Mouse (Mus musculus) liver, embryonic 14.5 days (tissue): ENCODE measurements around the gene H2-M5. TPM values are rescaled to one million over a fixed set of nuclear protein-coding genes. Genes with fewer than 3 reads are reported as not detected.
A peak's percentile ranks its signal among the peaks of the same experiment; 100 is the strongest.

Source experiments
- ATAC-seq: fragments of 200-750 bp; cut with Nextera tagmentation; 2 replicates; pipeline ENCODE4 v1.8.0; 2017; ENCODE audit warnings: moderate number of reproducible peaks, mild to moderate bottlenecking, moderate library complexity; ENCODE audit not compliant: insufficient read depth
- DNase-seq, 3 experiments: peaks; one replicate each; pipeline ENCODE4 v3.0.0-alpha.2; 2012 to 2013; ENCODE audit warnings: low read depth in 3 of 3, low spot score in 3 of 3
- H3K27ac ChIP-seq: fragments of 300-500 bp; sonication (generic); 2 replicates; pipeline ENCODE4 v1.5.1; 2014; ENCODE audit warnings: moderate library complexity, mild to moderate bottlenecking, control low read depth, inconsistent platforms
- H3K27me3 ChIP-seq: fragments of 300-500 bp; sonication (generic); 2 replicates; pipeline ENCODE4 v1.6.1; 2014; ENCODE audit warnings: mild to moderate bottlenecking, low read length, moderate library complexity; ENCODE audit not compliant: control insufficient read depth, insufficient read depth
- H3K36me3 ChIP-seq: fragments of 300-500 bp; sonication (generic); replicated peaks from 2 replicates; pipeline ENCODE4 v1.6.1; 2014; ENCODE audit warnings: low read depth; ENCODE audit not compliant: control insufficient read depth, insufficient read depth
- H3K4me1 ChIP-seq, 2 experiments: fragments of 200-500 bp in 1 of 2; fragments of 300-500 bp in 1 of 2; sonication (generic) in 1 of 2; replicated peaks; 2 replicates each; pipeline ENCODE4 v1.6.1; 2012 to 2014; ENCODE audit warnings: antibody characterized with exemption in 1 of 2, inconsistent platforms in 1 of 2, low read length in 1 of 2; ENCODE audit not compliant: control insufficient read depth in 2 of 2, insufficient read depth in 2 of 2
- H3K4me2 ChIP-seq: fragments of 300-500 bp; sonication (generic); 2 replicates; pipeline ENCODE4 v1.6.1; 2014; ENCODE audit warnings: low read depth, mild to moderate bottlenecking, control low read depth, moderate library complexity
- H3K4me3 ChIP-seq, 2 experiments: fragments of 200-500 bp in 1 of 2; fragments of 300-500 bp in 1 of 2; sonication (generic) in 1 of 2; 2 replicates each; pipeline ENCODE4 v1.5.1; 2012 to 2014; ENCODE audit warnings: low read depth in 2 of 2, low read length in 2 of 2, mild to moderate bottlenecking in 2 of 2, control low read depth in 1 of 2, inconsistent platforms in 1 of 2, moderate library complexity in 1 of 2; ENCODE audit not compliant: insufficient read depth in 1 of 2
- H3K9ac ChIP-seq: fragments of 300-500 bp; sonication (generic); replicated peaks from 2 replicates; pipeline ENCODE4 v1.6.1; 2014; ENCODE audit warnings: mild to moderate bottlenecking, control low read depth, moderate library complexity
- H3K9me3 ChIP-seq: fragments of 300-500 bp; sonication (generic); 2 replicates; pipeline ENCODE4 v1.6.1; 2016; ENCODE audit warnings: low read length, mixed read lengths; ENCODE audit not compliant: control insufficient read depth
- CTCF ChIP-seq: IDR thresholded peaks from 2 replicates; pipeline ENCODE4 v1.5.1; 2016; ENCODE audit warnings: antibody characterized with exemption, low read depth, control low read depth
- EP300 ChIP-seq: IDR thresholded peaks from 2 replicates; pipeline ENCODE4 v1.6.1; 2016; ENCODE audit warnings: antibody characterized with exemption, low read depth
- whole genome bisulfite sequencing: fragments of 180-500 bp; shearing (Covaris S2); extraction: QIAGEN DNeasy Blood & Tissue Kit; methylation state at CpG from one replicate; pipeline ENCODE4 v1.1.7; 2014; ENCODE audit not compliant: insufficient replicate concordance; 5-methylcytosine and 5-hydroxymethylcytosine counted together
- polyA plus RNA-seq, 2 experiments: library from polyadenylated mRNA; depleted of rRNA in 1 of 2; stranded (reverse) in 1 of 2; unstranded in 1 of 2; fragments of >200 nt; fragmentation: Nextera tagmentation in 1 of 2; extraction: Ambion mirVana in 1 of 2; gene quantifications; 2 replicates each; pipeline versions ENCODE4 v1.2.1 to v1.2.3; 2012 to 2014

Gene H2-M5
- polyA plus RNA-seq, 2 experiments: 0.03 TPM; not detected in 1

DNA sequence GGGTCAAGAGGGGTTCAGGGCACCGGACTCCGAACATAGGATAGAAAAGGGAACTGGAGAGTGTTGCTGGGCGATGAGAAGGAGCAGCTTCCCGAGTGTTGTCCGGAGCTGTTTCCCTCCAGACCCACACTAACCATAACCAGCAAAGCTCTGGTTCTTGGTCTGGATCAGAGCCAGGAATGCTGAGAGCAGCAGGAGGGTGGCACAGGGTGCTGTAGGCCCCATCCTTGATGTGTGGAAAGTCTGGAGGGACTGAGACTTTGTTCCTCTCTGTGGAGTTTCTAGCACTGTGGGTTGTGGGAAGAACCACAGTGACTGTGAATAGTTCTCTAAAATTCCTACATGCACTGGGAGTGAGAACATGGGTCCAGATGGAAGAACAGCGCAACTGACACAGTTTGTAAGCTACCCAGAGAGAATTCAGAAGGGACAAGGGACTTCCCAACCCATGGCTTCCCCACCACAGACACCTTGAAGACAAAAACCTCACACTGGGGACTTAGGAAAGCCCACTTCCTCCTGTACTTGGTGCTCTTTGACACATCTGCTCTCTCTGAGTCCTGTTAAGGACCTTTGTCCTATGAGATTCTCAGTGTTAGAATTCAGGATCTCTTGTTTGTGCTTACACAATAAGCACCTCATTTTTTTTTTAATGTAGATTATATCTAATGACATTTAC, 18.0 kb downstream of the H2-M5 start:
- H3K27me3 ChIP-seq: no peaks in the 10 kb centered on the region
- TF ChIP-seq EP300: no peak
- WGBS: 54% methylated on average over 6 of the region's 6 CpGs

DNA sequence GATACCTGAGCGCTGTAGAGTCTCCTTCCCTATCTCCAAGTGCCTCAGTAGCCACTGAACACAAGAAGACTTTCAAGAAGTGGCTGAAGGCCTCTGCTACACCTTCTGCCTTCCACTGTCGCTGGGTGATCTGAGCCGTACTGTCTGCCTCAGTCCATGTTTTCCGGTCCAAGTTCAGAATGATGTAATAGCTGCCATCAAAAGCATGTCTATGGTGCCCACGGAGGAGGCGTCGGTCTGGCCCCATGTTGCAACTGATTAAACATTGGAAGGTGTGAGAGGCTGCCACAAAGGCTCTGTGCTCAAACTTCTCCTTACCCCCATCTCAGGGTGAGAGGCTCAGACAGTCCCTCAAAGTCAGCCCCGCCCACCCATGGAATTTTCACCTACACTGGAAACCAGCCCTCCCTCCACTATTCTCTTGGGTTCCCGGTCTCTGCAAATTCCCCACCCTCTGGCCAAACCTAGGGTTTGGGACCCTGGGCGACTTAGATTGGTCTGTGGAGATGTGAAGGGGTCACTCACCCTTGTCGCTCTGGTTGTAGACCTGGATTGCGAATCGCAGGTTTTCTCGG, 18.9 kb downstream of the H2-M5 start:
- Histone ChIP-seq H3K27ac (no peak overlapping the region), H3K9ac (no peak overlapping the region), H3K9me3 (no peaks in the 10 kb centered on the region), H3K36me3 (no peaks in the 10 kb centered on the region), H3K4me3 (no peak overlapping the region), H3K27me3 (no peaks in the 10 kb centered on the region), H3K4me1 (no peaks in the 10 kb centered on the region; a peak in 1 of 4 replicates), H3K4me2 (no peak overlapping the region)
- TF ChIP-seq CTCF: no peak
- no peak for TF ChIP-seq EP300
- DNase-seq: no peak
- WGBS: 62% methylated on average over 14 of the region's 14 CpGs
- ATAC-seq: peak; percentile 26; the same call in 1 of the 2 replicates

More for the DNA sequence above, 18.0 kb downstream of the H2-M5 start:
- H3K4me1 ChIP-seq: no peaks in the 10 kb centered on the region; a peak in 1 of 4 replicates
- no peak overlapping the region for H3K4me3 ChIP-seq
- H3K36me3 ChIP-seq: no peaks in the 10 kb centered on the region
- no peak for DNase-seq
- no peaks in the 10 kb centered on the region for H3K9me3 ChIP-seq
- no peak overlapping the region for H3K9ac ChIP-seq
- no peak overlapping the region for H3K4me2 ChIP-seq
- ATAC-seq: no peak
- H3K27ac ChIP-seq: no peak overlapping the region

DNA sequence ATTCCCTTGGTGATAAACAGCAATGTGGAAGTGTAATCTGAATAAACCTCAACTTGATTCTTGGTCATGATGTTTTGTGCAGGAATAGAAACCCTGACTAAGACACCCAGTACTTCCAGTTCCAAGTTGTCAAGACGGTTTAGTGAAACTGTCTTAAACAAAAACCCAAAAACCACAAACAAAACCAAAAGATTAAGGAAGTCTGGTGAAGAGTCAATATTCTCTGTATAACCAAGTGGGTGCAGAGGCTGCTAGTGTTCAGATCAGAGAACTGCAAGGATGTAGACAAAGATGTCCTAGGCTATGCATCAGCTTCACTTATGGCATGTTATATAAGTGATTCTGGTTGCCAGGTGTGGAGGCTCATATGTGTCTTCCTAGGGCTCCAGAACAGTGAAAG, 22.5 kb downstream of the H2-M5 start:
- 9% methylated on average over 1 of the region's 1 CpGs for WGBS
- no peak for TF ChIP-seq CTCF
- TF ChIP-seq EP300: no peak
- H3K27me3 ChIP-seq: no peaks in the 10 kb centered on the region
- no peaks in the 10 kb centered on the region for H3K9me3 ChIP-seq
- H3K27ac ChIP-seq: no peak overlapping the region
- H3K4me2 ChIP-seq: no peak overlapping the region
- ATAC-seq (no peak), DNase-seq (no peak)
- no peaks in the 10 kb centered on the region for H3K36me3 ChIP-seq
- no peak overlapping the region for H3K4me3 ChIP-seq
- no peaks in the 10 kb centered on the region; a peak in 1 of 4 replicates for H3K4me1 ChIP-seq
- H3K9ac ChIP-seq: no peak overlapping the region

DNA sequence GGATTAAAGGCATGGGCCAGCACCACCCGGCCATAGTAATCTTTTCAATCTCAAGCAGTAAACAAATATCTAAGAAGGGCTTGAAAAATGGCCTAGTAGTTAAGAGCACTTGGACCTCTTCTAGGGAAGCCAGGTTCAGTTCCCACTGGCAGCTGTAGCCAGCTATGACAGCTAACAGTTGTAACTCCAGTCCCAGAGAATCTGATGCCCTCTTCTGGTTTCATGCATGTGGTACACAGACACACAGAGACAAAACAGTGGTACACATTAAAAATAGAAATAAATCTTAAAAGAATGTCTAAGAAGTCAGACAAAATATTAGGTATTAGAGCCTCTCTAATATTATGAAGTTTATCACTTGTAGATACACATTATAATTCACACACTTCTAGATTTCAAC, 28.2 kb downstream of the H2-M5 start:
- no peak overlapping the region for H3K4me3 ChIP-seq
- no peak overlapping the region for H3K9ac ChIP-seq
- ATAC-seq (no peak), DNase-seq (no peak)
- WGBS: 43% methylated on average over 1 of the region's 1 CpGs
- H3K9me3 ChIP-seq: no peaks in the 10 kb centered on the region
- no peak overlapping the region for H3K27ac ChIP-seq
- H3K4me2 ChIP-seq: no peak overlapping the region
- TF ChIP-seq CTCF: no peak
- no peak for TF ChIP-seq EP300
- no peaks in the 10 kb centered on the region for H3K27me3 ChIP-seq
- no peaks in the 10 kb centered on the region; the same call in 1 of the 2 replicates for H3K36me3 ChIP-seq
- H3K4me1 ChIP-seq: peaks cover 13 to 14% of the 10 kb centered on the region in 2 experiments

DNA sequence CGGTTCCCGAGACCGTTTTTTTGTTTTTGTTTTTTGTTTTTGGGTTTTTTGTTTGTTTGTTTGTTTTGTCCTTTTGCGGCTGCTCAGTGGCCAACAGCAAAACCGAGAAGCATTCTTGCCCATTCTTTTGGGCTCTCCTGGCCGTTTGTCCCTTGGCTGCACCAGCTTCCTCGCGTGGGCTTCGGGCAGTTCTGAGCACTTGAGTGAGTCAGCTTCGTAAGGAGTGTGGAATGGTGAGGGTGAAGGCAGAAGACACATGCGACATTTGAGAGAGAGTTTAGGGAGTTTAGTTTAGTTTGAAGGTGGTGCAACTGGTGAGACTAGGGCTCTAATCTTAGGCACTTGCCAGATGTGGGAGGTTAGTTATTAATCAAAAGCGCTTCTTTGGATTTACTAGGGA, 30.5 kb downstream of the H2-M5 start:
- DNase-seq: peak in 1 of 3 experiments; percentile 19
- ATAC-seq: no peak
- Histone ChIP-seq H3K4me2 (peak overlapping the region; percentile 95), H3K27ac (no peak overlapping the region; the same call in 1 of the 2 replicates), H3K9me3 (no peaks in the 10 kb centered on the region), H3K27me3 (no peaks in the 10 kb centered on the region), H3K9ac (peak overlapping the region; percentile 89), H3K4me1 (peaks cover 13 to 14% of the 10 kb centered on the region in 2 experiments), H3K4me3 (peak overlapping the region; percentile 86 to 97), H3K36me3 (no peaks in the 10 kb centered on the region; the same call in 1 of the 2 replicates)
- 13% methylated on average over 12 of the region's 12 CpGs for WGBS
- TF ChIP-seq EP300 (no peak), CTCF (no peak)
